Mouse (Mus musculus): ENCODE data around the gene Fhod1. TPM values are rescaled to one million over a fixed set of nuclear protein-coding genes. Genes with fewer than 3 reads are reported as not detected.
A peak's percentile ranks its signal among the peaks of the same experiment; 100 is the strongest.

Gene Fhod1
- polyA plus RNA-seq, 1 experiment from 2014 or later: 1.2 TPM

- no peaks in the 10 kb centered on the region for H3K36me3 ChIP-seq
- H3K4me2 ChIP-seq: no peak overlapping the region
- H3K27me3 ChIP-seq (replicated peaks): peaks cover 10% of the 10 kb centered on the region
- no peaks in the 10 kb centered on the region for H3K9me3 ChIP-seq (replicated peaks)
- H3K9ac ChIP-seq: no peak overlapping the region
- WGBS (ENCODE audit: insufficient replicate concordance): 54% methylated on average over 12 of the region's 12 CpGs
- ATAC-seq: no peak
- H3K27ac ChIP-seq: no peak overlapping the region
- no peaks in the 10 kb centered on the region for H3K4me1 ChIP-seq
- H3K4me3 ChIP-seq: no peak overlapping the region
Measured at GRCm38 (mm10) chr8:105361751-105362702, 14.3 kb upstream of the Fhod1 start.

GRCm38 (mm10) chr8:105359646-105360045 is 11.9 kb upstream of the Fhod1 start:
- no peak for ATAC-seq
- WGBS (ENCODE audit: insufficient replicate concordance): 51% methylated on average over 4 of the region's 4 CpGs
- H3K36me3 ChIP-seq: no peaks in the 10 kb centered on the region

GRCm38 (mm10) chr8:105359208-105359607 is 11.5 kb upstream of the Fhod1 start:
- whole genome bisulfite sequencing (ENCODE audit: insufficient replicate concordance): 67% methylated on average over 15 of the region's 15 CpGs
- ATAC-seq: no peak

More at GRCm38 (mm10) chr8:105359646-105360045, 11.9 kb upstream of the Fhod1 start:
- H3K9me3 ChIP-seq (replicated peaks): no peaks in the 10 kb centered on the region
- no peak overlapping the region for H3K4me2 ChIP-seq
- H3K27ac ChIP-seq: no peak overlapping the region
- no peak overlapping the region for H3K4me3 ChIP-seq
- H3K27me3 ChIP-seq (replicated peaks): peaks cover 25% of the 10 kb centered on the region
- peaks cover 9% of the 10 kb centered on the region for H3K4me1 ChIP-seq
- H3K9ac ChIP-seq: no peak overlapping the region

GRCm38 (mm10) chr8:105356681-105357080 is 8.9 kb upstream of the Fhod1 start:
- H3K4me2 ChIP-seq: no peak overlapping the region
- H3K27ac ChIP-seq: no peak overlapping the region
- 80% methylated on average over 14 of the region's 14 CpGs for WGBS (ENCODE audit: insufficient replicate concordance)
- no peaks in the 10 kb centered on the region for H3K36me3 ChIP-seq
- no peak overlapping the region for H3K4me3 ChIP-seq
- H3K9me3 ChIP-seq (replicated peaks): no peaks in the 10 kb centered on the region
- H3K4me1 ChIP-seq: peaks cover 9% of the 10 kb centered on the region
- peaks cover 39% of the 10 kb centered on the region for H3K27me3 ChIP-seq (replicated peaks)
- no peak overlapping the region for H3K9ac ChIP-seq
- no peak for ATAC-seq

More at GRCm38 (mm10) chr8:105359208-105359607, 11.5 kb upstream of the Fhod1 start:
- H3K27ac ChIP-seq: no peak overlapping the region
- H3K9ac ChIP-seq: no peak overlapping the region
- no peak overlapping the region for H3K4me2 ChIP-seq
- H3K4me3 ChIP-seq: no peak overlapping the region
- H3K27me3 ChIP-seq (replicated peaks): peaks cover 25% of the 10 kb centered on the region
- no peaks in the 10 kb centered on the region for H3K36me3 ChIP-seq
- peaks cover 9% of the 10 kb centered on the region for H3K4me1 ChIP-seq
- H3K9me3 ChIP-seq (replicated peaks): no peaks in the 10 kb centered on the region

GRCm38 (mm10) chr8:105355179-105356024 is 7.6 kb upstream of the Fhod1 start:
- no peak overlapping the region for H3K27ac ChIP-seq

GRCm38 (mm10) chr8:105354549-105354948 is 6.8 kb upstream of the Fhod1 start:
- Histone ChIP-seq H3K27me3 (replicated peaks) (peaks cover 60% of the 10 kb centered on the region), H3K9me3 (replicated peaks) (no peaks in the 10 kb centered on the region), H3K27ac (no peak overlapping the region), H3K9ac (no peak overlapping the region), H3K4me3 (no peak overlapping the region), H3K4me1 (peaks cover 9% of the 10 kb centered on the region), H3K4me2 (no peak overlapping the region), H3K36me3 (no peaks in the 10 kb centered on the region)
- 79% methylated on average over 4 of the region's 4 CpGs for WGBS (ENCODE audit: insufficient replicate concordance)
- no peak for ATAC-seq

More at GRCm38 (mm10) chr8:105355179-105356024, 7.6 kb upstream of the Fhod1 start:
- Histone ChIP-seq H3K4me1 (peaks cover 9% of the 10 kb centered on the region), H3K4me3 (no peak overlapping the region), H3K27me3 (replicated peaks) (peaks cover 52% of the 10 kb centered on the region), H3K36me3 (no peaks in the 10 kb centered on the region), H3K9me3 (replicated peaks) (no peaks in the 10 kb centered on the region), H3K4me2 (no peak overlapping the region), H3K9ac (no peak overlapping the region)
- WGBS (ENCODE audit: insufficient replicate concordance): 42% methylated on average over 26 of the region's 26 CpGs
- ATAC-seq: 0 out of 2 replicates have a peak, but pooled peaks have one; percentile 28

GRCm38 (mm10) chr8:105353583-105354135 is 5.9 kb upstream of the Fhod1 start:
- peaks cover 65% of the 10 kb centered on the region for H3K27me3 ChIP-seq (replicated peaks)
- H3K27ac ChIP-seq: no peak overlapping the region

GRCm38 (mm10) chr8:105350186-105350585 is 2.4 kb upstream of the Fhod1 start:
- Histone ChIP-seq H3K4me3 (no peak overlapping the region), H3K4me2 (no peak overlapping the region), H3K36me3 (no peaks in the 10 kb centered on the region), H3K27me3 (replicated peaks) (peaks cover 84% of the 10 kb centered on the region), H3K9me3 (replicated peaks) (no peaks in the 10 kb centered on the region), H3K4me1 (peaks cover 44% of the 10 kb centered on the region), H3K9ac (no peak overlapping the region), H3K27ac (no peak overlapping the region)
- 48% methylated on average over 7 of the region's 7 CpGs for WGBS (ENCODE audit: insufficient replicate concordance)
- ATAC-seq: no peak

More at GRCm38 (mm10) chr8:105353583-105354135, 5.9 kb upstream of the Fhod1 start:
- no peaks in the 10 kb centered on the region for H3K36me3 ChIP-seq
- no peak overlapping the region for H3K4me3 ChIP-seq
- no peak overlapping the region for H3K4me2 ChIP-seq
- no peak overlapping the region for H3K9ac ChIP-seq
- no peak for ATAC-seq
- WGBS (ENCODE audit: insufficient replicate concordance): 77% methylated on average over 8 of the region's 8 CpGs
- peaks cover 16% of the 10 kb centered on the region for H3K4me1 ChIP-seq
- no peaks in the 10 kb centered on the region for H3K9me3 ChIP-seq (replicated peaks)

GRCm38 (mm10) chr8:105349096-105349771 is 1.5 kb upstream of the Fhod1 start:
- Histone ChIP-seq H3K9me3 (replicated peaks) (no peaks in the 10 kb centered on the region), H3K4me1 (peaks cover 51% of the 10 kb centered on the region), H3K27ac (no peak overlapping the region), H3K27me3 (replicated peaks) (peaks cover 91% of the 10 kb centered on the region), H3K4me3 (peak overlapping the region; percentile 70), H3K4me2 (peak overlapping the region; percentile 98), H3K9ac (peak overlapping the region; percentile 54), H3K36me3 (no peaks in the 10 kb centered on the region)
- 3% methylated on average over 40 of the region's 48 CpGs for WGBS (ENCODE audit: insufficient replicate concordance)
- no peak for ATAC-seq

- no peak for ATAC-seq
- WGBS (ENCODE audit: insufficient replicate concordance): 1% methylated on average over 34 of the region's 34 CpGs
Measured at GRCm38 (mm10) chr8:105348450-105349095, 820 bp upstream of the Fhod1 start, which contains the start of gene Slc9a5. Gene Slc9a5 (plus strand): TSS chr8:105348843.

More at GRCm38 (mm10) chr8:105348450-105349095, 820 bp upstream of the Fhod1 start, which contains the start of gene Slc9a5:
- peak within 1 kb of the TSS; percentile 98 for H3K4me2 ChIP-seq
- H3K4me1 ChIP-seq: peaks cover 57% of the 10 kb centered on the region
- H3K27me3 ChIP-seq (replicated peaks): peaks cover 89% of the 10 kb centered on the region
- H3K4me3 ChIP-seq: peak within 1 kb of the TSS; percentile 70
- H3K9me3 ChIP-seq (replicated peaks): no peaks in the 10 kb centered on the region
- peak within 1 kb of the TSS; percentile 74; the same call in 1 of the 2 replicates for H3K27ac ChIP-seq
- no peaks in the 10 kb centered on the region for H3K36me3 ChIP-seq
- H3K9ac ChIP-seq: peak within 1 kb of the TSS; percentile 77

All from liver, embryonic 12.5 days (tissue).